Mouse (Mus musculus): ENCODE measurements around the gene Hjurp.

GRCm38 (mm10) chr1:88307180-88307579 lies 29.7 kb upstream of the Hjurp start:
- no peak for TF ChIP-seq POLR2A (IDR thresholded peaks at IDR 0.05; ENCODE audit: low read depth, low read length)
- TF ChIP-seq CTCF (conservative IDR thresholded peaks at IDR 0.05; ENCODE audit: insufficient read depth, insufficient read length, low read depth, low read length), result no peak

Data from kidney, adult 2 months (tissue).